Mouse (Mus musculus) CD4-positive, CD25-positive, alpha-beta regulatory T cell (primary cell): Measurements from ENCODE around the gene Txndc2. TPM values are rescaled to one million over a fixed set of nuclear protein-coding genes. Genes with fewer than 3 reads are reported as not detected.

Source experiments
- polyA plus RNA-seq: library from polyadenylated mRNA; unstranded; fragments of 100-300 nt; shearing (Covaris generic); gene quantifications from one replicate; pipeline ENCODE4 v1.2.1, GENCODE M21; 2017

Gene Txndc2
- polyA plus RNA-seq: not detected

DNA sequence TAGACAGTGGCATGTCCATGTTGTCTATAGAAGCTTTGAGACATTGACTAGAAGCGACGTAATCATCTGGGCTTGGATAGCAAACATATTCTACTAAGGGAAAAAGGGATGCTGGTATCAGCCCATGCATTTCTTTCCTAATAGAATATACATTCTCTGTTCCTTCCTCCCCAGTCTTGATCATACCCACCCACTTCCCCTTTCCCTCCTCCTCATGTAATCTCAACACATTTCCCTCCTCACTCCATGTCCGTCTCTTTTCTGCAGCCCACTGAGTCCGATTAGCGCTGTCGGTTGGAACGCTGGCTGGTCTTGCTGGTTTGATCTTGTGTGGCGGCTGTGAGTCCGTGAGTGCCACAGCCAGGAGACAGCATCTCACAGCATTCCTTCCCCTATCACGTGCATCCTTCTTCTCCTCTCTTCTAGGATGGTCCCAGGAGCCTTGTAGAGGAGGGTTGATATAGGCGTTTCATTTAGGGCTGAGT, at the start of gene Txndc2:
TSS of gene Txndc2 (minus strand) at position 435 of the 485 bp plus-strand sequence.

GRCm38 (mm10) chr17:65613463-65614412, 28.2 kb downstream of the Txndc2 start, which contains the start of gene Vapa:
TSS of gene Vapa (minus strand) at chr17:65613555.

Other genes with a start within 250 kb of the Txndc2 start
- gene Tmem232, start 101.4 kb downstream of the Txndc2 start, polyA plus RNA-seq: not detected
- 214 TPM for gene Vapa, start 28.6 kb downstream of the Txndc2 start, polyA plus RNA-seq
- gene Rab31, start 130.6 kb upstream of the Txndc2 start, polyA plus RNA-seq: 3.5 TPM
- gene Ppp4r1, start 140.4 kb upstream of the Txndc2 start, polyA plus RNA-seq: 61.0 TPM
- gene Ralbp1, start 243.6 kb upstream of the Txndc2 start, polyA plus RNA-seq: 144 TPM